Mouse (Mus musculus) heart, postnatal 14 days (tissue): ENCODE data around the gene Fam178b. TPM values are rescaled to one million over a fixed set of nuclear protein-coding genes. Genes with fewer than 3 reads are reported as not detected.

Experiments used
- DNase-seq, 2 experiments: peaks; one replicate each; pipeline ENCODE4 v3.0.0; 2021 to 2022
- intact Hi-C: fragments of 180-260 bp; cut with DNase I; formaldehyde crosslinking; loops from one replicate; pipeline ENCODE4 v1.15.1; 2025
- total RNA-seq, 2 experiments: library from RNA; stranded (reverse); gene quantifications; 2 replicates each; pipeline ENCODE4 v1.2.3; 2021

Fam178b gene
- total RNA-seq, 2 experiments from 2014 or later: 0.67 to 0.73 TPM

DNA sequence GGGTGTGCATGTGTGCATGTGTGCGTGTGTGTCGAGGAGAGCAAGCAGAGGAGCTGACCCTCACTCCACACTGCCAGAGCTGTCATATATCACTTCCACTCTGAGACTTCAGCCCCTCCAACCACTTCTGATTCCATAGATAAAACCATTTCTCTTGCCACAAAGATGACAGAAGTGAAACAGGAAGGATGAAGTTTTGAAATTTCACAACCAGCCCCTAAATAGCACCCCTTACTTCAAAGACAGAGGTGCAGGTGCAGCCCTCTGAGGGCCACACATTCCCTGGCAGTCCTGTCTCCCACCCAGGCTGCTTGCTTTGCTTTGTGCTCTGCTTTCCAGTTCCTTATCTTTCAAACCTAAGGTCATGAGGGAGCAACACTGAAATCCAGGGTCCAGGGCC, 91.6 kb downstream of the Fam178b start:
- DNase-seq: no peak
- intact Hi-C loops: no loop called here

DNA sequence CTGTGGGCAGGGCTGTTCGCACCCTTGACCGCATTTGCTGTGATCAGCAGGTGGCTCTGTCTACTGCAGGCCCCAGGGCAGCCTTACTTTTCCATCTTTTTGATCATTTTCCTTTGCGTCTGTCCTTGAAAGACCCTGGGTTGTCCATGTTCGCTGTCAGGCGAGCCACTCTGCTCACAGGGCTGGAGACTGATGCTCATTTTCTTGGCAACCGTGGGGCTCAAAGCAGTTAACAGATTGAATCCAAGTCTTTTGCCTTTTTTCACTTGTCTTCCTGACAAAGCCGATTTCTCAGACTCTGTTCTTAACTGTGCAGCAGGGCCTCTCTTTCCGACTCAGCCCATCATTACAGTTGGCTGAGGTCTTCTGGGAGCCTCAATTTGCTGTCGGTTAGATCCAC, 92.3 kb downstream of the Fam178b start:
- intact Hi-C loops: no loop called here
- no peak for DNase-seq

DNA sequence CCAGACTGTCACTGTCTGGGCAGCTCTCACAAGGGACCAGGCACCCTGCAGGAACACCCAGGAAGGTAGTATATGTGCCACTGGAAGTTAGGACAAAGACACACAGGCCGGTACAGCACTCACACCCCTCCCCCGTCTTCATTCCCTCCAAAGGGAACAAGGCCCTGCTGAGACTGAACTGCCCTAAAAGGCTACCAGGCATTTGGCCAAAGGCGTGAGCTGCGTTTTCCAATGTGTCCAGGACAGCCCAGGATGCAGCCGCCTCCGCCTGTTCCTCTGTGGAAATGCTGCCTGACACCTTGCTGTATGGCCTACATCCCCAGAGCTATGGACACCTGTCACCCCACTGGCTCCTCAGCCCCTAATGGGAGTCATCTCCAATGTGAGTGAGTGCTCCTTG, 93.5 kb downstream of the Fam178b start:
- intact Hi-C loops: loop anchor here (2.0 kb wide), 1 partner anchor 33 kb away; no protein-coding TSS in a partner anchor
- DNase-seq: peak; percentile 79 to 84

DNA sequence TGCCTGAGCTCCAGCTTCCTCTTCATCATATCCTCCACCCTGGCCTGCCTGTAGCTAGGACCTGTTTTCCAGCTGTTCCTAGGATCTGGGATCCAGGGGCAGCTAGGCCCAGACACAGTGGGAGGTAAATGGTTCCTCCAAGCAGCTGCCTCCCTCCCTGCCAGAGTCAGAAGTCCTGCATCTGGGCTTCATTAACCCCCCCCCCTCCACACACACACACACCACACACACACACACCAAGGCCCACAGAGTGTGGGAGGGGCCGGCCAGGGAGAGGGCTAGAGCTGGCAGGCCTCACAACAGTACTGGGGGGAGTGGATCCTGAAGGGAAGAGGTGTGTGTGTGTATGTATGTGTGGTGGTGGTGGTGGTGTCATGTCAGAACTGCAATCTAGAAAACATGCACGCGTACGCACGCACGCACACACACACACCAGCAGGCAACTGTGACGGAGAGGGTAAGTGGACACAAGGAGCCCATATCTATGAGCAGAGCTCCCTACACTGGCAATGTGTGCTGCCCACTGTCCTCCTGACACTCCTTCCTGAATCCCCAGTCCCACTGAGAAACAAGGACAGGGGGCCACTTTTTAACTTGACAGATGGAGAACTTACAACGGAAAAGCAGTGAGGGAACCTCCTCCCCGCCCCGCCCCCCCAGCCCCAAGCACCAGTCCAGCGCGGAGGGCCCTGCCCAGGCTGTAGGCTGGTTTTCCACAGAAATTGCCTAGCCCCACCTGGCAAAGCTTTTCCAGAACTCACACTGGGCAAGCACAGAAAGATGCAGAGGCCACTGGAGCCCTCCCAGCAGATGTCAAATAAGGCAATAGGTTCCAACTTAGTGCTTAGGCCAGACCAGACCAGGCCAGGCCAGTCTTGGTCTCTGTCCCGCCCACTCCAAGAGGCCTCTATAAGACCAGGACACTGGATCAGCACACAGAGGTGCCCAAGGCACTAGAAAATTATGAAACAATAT, 94.2 kb downstream of the Fam178b start:
- intact Hi-C loops: loop anchor here (2.0 kb wide), 1 partner anchor 32 kb away; no protein-coding TSS in a partner anchor
- DNase-seq: peak; percentile 59 to 68

DNA sequence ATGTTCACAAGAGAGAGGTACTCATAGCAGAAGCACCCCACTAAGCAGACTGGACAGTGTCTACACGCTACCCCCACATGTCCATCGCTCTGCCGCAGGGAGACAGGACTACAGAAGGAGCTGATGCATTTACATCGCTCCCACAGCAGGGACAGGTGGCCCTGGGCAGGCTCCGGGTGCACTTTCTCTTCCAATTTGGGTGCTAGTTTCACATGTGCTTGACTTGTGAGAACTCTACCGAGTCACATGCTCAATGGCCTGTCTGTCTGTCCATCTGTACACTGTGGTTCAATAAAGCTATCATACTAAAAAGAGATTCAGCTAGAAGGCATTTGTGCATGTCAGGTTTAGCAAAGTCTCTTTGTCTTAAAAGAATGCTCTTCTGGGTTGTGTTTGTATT, 95.1 kb downstream of the Fam178b start:
- intact Hi-C loops: loop anchor here (2.0 kb wide), 1 partner anchor 31 kb away; no protein-coding TSS in a partner anchor
- no peak for DNase-seq

DNA sequence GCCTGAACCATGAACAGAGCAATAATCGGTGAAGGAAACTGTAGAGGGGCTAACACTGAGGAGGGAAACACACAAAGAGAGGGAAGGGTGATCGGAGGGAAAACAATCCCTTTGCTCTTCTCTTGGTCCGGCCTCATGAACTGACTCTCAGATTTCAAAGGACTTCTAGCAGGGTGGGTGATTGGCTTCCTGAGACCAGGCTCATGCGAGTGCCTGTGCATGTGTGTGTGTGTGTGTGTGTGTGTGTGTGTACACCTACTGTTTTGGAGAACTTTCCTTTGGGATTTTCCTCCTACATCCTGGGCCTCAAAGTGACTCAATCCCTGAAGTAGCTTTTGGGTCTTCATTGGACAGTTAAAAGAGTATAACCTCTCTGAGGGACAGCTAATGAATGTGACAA, 96.7 kb downstream of the Fam178b start:
- intact Hi-C loops: no loop called here

DNA sequence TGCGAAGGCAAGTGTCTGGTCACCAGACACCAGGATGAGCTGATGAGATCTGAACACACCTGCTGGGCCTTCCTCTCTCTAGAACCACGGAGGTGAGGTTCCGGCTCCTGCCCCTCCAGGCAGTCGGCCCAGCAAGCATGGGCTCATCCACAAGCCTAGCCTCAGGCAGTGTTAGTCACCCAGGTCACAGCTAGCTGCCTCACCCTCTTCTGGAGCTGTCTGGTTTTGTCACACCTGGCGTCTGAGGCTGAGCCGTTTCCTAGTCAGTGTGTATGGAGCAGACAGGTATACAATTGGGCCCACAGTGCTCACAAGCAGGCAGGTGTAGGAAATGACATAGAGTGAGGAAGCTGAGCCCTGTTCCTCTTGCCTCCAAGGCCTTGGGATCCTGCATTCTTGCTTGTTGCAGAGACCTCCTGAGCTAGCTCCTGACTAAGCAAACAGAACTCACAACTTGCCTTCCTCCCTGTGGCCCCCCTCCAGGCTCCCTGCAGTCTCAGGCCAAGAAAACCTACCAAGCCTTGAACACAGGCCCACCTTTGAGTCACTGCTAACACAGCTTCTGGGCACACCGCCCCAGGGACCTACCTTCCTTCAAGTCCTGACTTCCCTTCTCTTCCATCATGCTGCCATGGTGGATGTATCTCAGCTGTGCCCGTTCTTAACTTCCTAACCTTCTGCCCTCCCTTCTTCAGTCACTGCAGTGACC, 99.4 kb downstream of the Fam178b start:
- DNase-seq: no peak
- intact Hi-C loops: no loop called here

More for the DNA sequence above, 96.7 kb downstream of the Fam178b start:
- DNase-seq: no peak

DNA sequence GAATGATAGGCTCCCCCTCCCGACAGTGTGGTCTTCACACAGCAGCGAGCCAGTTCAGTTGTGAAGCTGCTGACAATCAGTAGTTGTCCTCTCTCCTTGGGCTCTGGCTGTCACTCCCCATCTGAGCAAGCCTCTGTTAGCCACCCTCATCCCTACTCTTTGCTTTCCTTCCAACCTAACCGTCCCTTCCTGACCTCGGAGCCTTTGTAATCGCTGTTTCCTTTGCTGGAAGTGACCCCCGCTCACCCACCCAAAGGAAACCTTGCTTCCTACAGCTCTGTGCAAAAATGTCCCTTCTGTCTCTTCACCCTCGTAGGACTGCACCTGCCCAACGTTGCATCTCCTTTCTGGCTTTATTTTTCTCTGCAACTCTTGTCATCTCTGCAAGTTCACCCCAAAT, 100.8 kb downstream of the Fam178b start:
- DNase-seq: no peak
- intact Hi-C loops: no loop called here

DNA sequence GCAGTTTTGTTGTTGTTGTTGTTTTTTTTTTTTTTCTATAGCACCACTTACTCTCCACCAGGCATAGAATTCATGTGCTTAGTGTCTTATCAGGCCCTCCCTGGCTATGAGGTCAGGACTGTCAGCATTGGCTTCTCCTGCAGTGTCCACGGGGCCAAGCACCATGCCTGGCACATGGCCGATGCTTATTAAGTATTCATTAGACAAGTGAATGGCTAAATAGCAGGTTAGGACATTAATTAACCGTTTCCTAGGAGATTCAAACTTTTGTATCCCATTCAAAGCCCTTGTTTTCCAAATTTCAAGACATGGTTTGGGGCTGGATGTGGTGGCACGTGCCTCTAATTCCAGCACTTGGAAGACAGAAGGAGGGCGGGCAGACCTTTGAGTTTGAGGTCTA, 101.7 kb downstream of the Fam178b start:
- no peak for DNase-seq
- intact Hi-C loops: no loop called here

DNA sequence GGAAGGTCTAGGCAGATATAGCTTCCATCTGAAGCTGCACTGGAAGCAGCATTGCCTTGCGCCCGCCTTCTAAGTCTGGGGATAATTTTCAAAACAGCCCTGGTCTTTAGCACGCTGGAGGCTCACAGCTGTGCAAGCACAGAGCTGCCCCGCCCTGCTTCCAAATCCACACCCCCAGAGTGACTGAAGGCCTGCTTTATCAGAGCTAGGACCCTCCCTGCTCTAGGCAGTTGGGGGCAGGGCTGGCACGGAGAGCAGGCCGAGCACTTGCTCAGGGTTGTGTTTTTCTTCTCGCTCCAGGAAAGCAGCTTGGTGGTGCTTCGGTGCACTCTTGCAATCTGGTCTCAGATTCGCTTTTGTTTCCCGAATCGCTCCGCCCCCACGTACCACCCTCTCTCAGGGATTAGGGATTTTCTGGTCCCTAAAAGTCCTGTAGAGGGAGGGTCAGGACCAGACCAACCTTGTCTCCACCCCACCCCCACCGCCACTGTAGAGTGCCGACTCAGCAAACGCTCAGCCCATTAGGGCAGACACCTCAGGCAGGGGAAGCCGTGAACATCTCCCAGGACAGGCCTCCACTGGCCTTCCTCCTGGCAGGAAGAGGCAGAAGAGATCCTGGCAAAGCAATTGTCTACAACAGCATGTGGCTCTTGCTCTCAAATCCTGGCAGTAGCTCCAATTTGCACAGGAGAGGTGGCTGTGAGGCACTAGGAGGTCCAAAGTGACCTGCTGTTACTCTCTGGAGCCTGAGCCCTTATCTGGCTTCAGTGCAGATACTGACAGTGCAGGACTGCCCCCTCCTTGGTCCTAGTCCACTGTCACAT, 102.4 kb downstream of the Fam178b start:
- peak; percentile 73 to 76 for DNase-seq
- intact Hi-C loops: no loop called here

DNA sequence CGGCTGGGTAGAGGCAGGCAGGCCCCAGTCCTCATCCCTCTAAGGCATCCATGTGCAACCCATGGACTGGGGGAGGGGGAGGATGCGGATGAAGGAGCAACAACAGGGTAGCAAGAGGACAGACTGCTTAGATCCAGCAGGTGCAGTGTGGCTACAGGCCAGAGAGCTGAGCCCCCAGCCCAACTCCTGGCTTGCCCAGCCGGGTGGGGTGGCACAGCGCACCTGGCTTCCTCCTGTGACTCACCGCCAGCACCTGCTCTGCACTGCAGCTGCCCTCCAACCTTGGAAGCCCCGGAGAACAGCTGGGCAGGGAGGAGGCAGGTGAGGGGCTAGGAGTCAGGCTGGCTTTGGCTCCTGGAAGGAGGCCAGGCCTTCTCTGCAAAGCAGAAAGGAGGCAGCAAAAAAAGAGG, 103.0 kb downstream of the Fam178b start:
- intact Hi-C loops: no loop called here
- DNase-seq: no peak

DNA sequence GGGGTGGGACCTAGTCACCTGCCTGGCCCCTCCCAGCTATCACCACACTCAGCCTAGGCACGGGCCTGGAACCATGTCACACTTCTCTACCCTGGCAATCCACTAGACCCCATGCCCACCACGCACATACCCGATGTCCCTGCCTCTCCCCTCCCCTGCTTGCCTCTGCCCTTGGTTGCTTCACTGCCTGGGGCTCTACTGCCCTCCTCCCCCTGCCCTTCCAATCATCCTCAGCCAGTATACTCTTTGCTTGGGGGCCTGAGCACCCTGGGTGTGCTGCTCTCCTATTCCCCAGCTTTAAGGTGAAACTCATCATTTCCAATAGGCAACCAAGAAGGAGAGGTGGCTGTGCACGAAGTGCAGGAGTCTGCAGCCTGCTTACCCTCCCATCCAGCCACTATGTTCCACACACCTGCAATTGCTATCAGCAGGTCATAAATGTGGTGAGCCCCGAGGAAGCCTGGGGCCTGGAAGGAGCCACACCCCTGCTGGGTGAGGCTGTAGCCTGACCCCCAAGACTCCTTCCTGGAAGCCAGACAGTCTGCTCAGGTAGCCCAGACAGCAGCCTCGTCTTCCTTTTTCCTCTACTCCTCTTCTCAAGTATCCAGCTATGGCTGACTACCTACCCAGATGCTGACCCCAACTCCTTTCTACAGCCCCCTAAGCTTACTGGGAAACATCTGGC, 105.8 kb downstream of the Fam178b start:
- no peak for DNase-seq
- intact Hi-C loops: no loop called here

DNA sequence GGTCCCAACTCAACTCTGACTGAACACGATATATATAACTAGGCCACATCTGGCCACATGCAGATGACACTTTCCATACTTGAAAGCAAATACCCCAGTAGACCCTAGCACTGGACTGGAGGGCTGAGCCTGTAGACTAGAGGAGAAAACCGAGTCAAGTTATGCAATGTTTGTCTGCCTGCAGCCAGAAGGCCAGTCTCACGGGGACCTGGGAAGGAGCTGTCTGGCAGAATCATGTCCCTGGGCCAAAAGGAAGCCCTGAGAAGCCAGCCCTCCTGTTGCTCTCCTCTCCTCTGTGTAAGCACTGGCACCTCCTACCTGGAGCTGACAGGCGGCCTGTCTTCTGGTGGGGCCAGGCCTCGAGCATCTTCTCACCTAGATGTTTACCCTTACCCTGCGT, 107.6 kb downstream of the Fam178b start:
- DNase-seq: no peak
- intact Hi-C loops: no loop called here

DNA sequence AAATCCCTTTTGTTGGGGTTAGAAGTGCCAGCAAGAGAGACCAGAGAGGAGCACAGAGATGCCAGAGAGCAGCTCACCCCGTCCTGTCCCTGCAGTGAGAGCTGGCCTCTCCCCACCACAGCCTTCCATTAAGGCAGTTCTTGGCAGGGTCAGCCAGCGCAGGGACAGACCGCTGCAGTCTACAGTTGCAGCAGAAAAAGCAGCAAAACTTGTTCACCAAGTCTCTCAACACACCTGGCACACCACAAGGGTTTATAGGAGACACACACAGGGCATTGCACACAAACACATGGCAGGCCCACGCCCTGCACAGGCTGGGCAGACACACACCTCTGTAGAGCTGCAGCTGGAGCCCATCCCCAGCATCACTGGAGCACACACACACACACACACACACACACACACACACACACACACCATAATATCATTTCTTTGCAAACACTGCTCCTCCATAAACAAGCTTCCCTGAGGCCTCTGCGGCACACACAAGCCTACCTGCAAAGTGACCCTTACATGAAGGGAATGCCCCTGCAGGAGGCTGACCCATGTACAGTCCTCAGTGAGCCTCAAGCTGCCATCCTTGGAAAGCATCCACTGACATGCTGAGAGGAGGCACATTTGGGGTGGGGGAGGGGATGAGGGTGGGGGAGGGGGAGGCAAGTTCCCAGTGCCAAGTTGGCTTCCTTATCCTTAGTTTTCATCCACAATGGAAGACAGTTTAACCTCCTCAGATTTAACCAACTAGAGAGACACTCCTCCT, 108.6 kb downstream of the Fam178b start:
- intact Hi-C loops: no loop called here
- DNase-seq: no peak

DNA sequence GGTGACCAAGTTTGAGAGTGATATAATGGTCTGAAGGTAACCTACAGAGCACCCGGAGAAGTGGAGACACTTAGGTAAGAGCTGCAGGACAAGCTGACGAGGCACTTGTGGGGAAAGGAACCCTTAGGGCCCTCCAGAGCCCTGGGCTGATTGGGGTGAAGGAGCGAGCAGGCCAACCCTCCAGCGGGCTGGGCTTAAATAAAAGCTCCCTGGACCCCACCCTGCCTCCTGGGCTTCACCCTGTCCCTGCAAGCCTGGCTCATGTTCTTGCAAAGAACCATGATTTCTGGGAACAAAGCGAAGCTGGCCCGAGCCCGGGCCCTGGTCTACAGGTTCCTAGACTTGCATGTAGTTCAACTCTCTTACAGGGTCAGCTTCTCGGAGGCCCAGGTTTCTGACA, 109.5 kb downstream of the Fam178b start:
- peak in 1 of 2 experiments; percentile 21 for DNase-seq
- intact Hi-C loops: no loop called here

DNA sequence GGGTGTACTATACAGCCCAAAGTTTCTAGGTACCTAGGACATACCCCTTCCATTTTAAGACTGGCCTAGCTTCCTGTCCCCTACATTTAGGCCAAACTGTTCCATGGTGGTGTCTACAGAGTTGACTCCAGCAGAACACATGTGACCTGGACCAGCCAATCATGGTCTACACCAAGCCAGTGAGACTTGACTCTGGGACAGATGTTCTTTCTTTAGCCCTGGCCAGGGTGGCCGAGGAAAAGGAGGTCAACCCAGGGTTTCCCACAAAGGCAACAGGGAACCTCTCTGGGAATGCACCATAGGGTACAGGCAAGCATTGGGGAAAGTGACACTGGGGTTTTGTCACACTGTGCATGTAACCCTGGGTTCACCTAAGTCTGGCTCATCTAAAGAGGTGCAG, 110.3 kb downstream of the Fam178b start:
- DNase-seq: peak in 1 of 2 experiments; percentile 51
- intact Hi-C loops: no loop called here

DNA sequence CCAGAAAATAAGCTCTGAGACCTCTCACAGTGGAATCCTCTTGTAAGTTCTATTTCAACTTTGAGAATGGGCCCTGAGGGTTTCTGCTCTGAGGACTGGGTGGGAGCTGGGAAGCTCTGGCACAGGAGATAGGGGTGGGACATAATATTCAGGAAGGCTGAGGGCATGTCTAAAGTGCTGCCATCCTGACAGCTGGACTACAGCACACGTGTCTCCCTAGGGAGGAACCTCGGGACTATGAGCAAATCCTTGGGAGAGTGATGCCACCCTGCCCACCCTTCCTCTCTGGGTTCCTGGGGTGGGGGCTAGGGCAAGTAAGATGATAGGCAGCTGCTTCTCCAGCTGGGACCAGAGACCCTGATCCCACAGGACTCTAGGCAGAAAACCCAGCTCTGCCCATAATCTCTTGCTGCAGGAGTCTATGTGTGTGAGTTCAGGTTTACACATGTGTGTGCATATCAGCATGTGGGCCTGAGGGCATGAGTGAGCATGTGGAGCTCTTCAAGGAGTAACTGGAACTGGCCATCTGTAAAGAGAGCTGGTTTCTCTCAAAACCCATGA, 110.8 kb downstream of the Fam178b start:
- intact Hi-C loops: no loop called here

DNA sequence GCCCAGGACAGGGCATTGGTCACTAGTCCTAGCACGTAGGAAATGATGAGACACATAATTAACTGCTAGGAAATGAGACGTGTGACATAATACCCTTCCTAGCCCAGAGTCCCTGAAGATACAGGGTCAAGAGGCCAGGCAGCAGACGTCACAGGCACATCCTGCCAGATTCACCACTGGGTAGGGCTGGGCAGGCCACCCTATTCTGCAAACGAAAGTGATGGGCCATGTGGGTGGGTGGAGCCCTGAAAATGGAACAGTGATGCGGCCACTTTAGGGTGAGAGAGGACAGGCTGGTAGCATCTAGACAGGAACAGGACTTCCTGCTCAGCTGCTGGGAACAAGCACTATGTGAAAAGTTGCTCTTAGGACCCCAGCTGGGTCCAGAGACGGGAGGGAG, 111.4 kb downstream of the Fam178b start:
- DNase-seq: peak; percentile 54 to 56
- intact Hi-C loops: no loop called here

More for the DNA sequence above, 110.8 kb downstream of the Fam178b start:
- no peak for DNase-seq

DNA sequence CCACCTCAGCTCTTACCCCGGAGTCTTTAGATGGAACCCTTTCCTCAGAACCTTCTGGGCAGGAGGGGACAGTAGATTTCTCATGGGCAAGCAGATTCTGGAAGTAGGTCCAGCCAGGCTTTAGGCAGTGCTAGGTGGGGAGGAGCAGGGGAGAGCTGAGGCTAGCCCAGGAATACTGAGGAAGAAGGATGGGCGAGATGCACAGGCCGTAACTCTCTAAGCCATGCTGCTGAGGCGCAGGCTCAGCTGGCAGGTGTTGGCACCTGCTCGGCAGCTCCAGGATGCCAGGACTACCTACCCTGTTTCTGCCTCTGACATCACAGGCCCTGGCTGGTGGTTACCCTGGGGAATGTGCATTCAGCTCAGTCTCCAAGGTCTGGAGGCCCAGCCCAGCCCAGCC, 112.7 kb downstream of the Fam178b start:
- DNase-seq: no peak
- intact Hi-C loops: no loop called here
